Mouse (Mus musculus) embryonic facial prominence, embryonic 13.5 days (tissue): ENCODE measurements around the gene 4930518I15Rik. TPM values are rescaled to one million over a fixed set of nuclear protein-coding genes. Genes with fewer than 3 reads are reported as not detected.

Source experiments
- ATAC-seq: fragments of 200-750 bp; cut with Nextera tagmentation; 2 replicates; pipeline ENCODE4 v1.8.0; 2017; ENCODE audit warnings: low read depth; ENCODE audit not compliant: insufficient number of reproducible peaks, insufficient read depth, low FRiP score, low TSS enrichment
- H3K27ac ChIP-seq: fragments of 300-500 bp; sonication (generic); 2 replicates; pipeline ENCODE4 v1.5.1; 2015; ENCODE audit warnings: moderate library complexity, mild to moderate bottlenecking, inconsistent platforms
- H3K27me3 ChIP-seq: fragments of 300-500 bp; sonication (generic); 2 replicates; pipeline ENCODE4 v1.6.1; 2015; ENCODE audit warnings: mild to moderate bottlenecking, inconsistent platforms
- H3K36me3 ChIP-seq: fragments of 300-500 bp; sonication (generic); 2 replicates; pipeline ENCODE4 v1.6.1; 2015; ENCODE audit warnings: mild to moderate bottlenecking, inconsistent platforms
- H3K4me1 ChIP-seq: fragments of 300-500 bp; sonication (generic); 2 replicates; pipeline ENCODE4 v1.6.1; 2015; ENCODE audit warnings: inconsistent platforms
- H3K4me2 ChIP-seq: fragments of 300-500 bp; sonication (generic); 2 replicates; pipeline ENCODE4 v1.6.1; 2015; ENCODE audit warnings: moderate library complexity, mild to moderate bottlenecking, inconsistent platforms
- H3K4me3 ChIP-seq: fragments of 300-500 bp; sonication (generic); 2 replicates; pipeline ENCODE4 v1.5.1; 2015; ENCODE audit warnings: mild to moderate bottlenecking, inconsistent platforms
- H3K9ac ChIP-seq: fragments of 300-500 bp; sonication (generic); 2 replicates; pipeline ENCODE4 v1.6.1; 2015; ENCODE audit warnings: mild to moderate bottlenecking, inconsistent platforms
- H3K9me3 ChIP-seq: fragments of 300-500 bp; sonication (generic); 2 replicates; pipeline ENCODE4 v1.6.1; 2016; ENCODE audit warnings: inconsistent platforms
- WGBS: fragments of 180-500 bp; shearing (Covaris S2); methylation state at CpG from one replicate; pipeline ENCODE4 v1.1.7; 2015; ENCODE audit warnings: mixed read lengths; 5-methylcytosine and 5-hydroxymethylcytosine counted together
- polyA plus RNA-seq: library from polyadenylated mRNA; unstranded; fragments of >200 nt; fragmentation: Nextera tagmentation; extraction: Ambion mirVana; gene quantifications from 2 replicates; pipeline ENCODE4 v1.2.1, GENCODE M21; 2015

Gene 4930518I15Rik
- polyA plus RNA-seq, 1 experiment from 2014 or later, result 14.6 TPM

- 91% methylated on average over 8 of the region's 8 CpGs for WGBS
- Histone ChIP-seq H3K27me3 (no peaks in the 10 kb centered on the region), H3K9me3 (no peaks in the 10 kb centered on the region), H3K4me2 (no peak overlapping the region), H3K4me3 (no peak overlapping the region), H3K27ac (no peak overlapping the region), H3K9ac (no peak overlapping the region), H3K4me1 (peaks cover 9% of the 10 kb centered on the region; the same call in 1 of the 2 replicates), H3K36me3 (peaks cover 52% of the 10 kb centered on the region)
- ATAC-seq, result no peak
Measured at GRCm38 (mm10) chr2:156874047-156874759, 16.5 kb upstream of the 4930518I15Rik start.

- no peak overlapping the region for H3K27ac ChIP-seq
- no peak overlapping the region for H3K9ac ChIP-seq
- no peak overlapping the region for H3K4me2 ChIP-seq
- H3K9me3 ChIP-seq, result no peaks in the 10 kb centered on the region
- peaks cover 9% of the 10 kb centered on the region; the same call in 1 of the 2 replicates for H3K4me1 ChIP-seq
- peaks cover 58% of the 10 kb centered on the region for H3K36me3 ChIP-seq
- H3K4me3 ChIP-seq, result no peak overlapping the region
- no peak for ATAC-seq
- WGBS, result 35% methylated on average over 5 of the region's 5 CpGs
- H3K27me3 ChIP-seq, result no peaks in the 10 kb centered on the region
Measured at GRCm38 (mm10) chr2:156873629-156874028, 15.9 kb upstream of the 4930518I15Rik start.

GRCm38 (mm10) chr2:156870519-156870918 is 12.8 kb upstream of the 4930518I15Rik start:
- Histone ChIP-seq H3K9me3 (no peaks in the 10 kb centered on the region), H3K4me2 (no peak overlapping the region), H3K27ac (no peak overlapping the region; the same call in 1 of the 2 replicates), H3K9ac (no peak overlapping the region), H3K36me3 (peaks cover 86% of the 10 kb centered on the region), H3K4me3 (no peak overlapping the region), H3K4me1 (peaks cover 6% of the 10 kb centered on the region; the same call in 1 of the 2 replicates), H3K27me3 (no peaks in the 10 kb centered on the region)
- 46% methylated on average over 6 of the region's 6 CpGs for WGBS
- no peak for ATAC-seq

GRCm38 (mm10) chr2:156869554-156869953 is 11.8 kb upstream of the 4930518I15Rik start:
- ATAC-seq, result no peak
- H3K9me3 ChIP-seq, result no peaks in the 10 kb centered on the region
- no peak overlapping the region for H3K9ac ChIP-seq
- no peak overlapping the region; the same call in 1 of the 2 replicates for H3K27ac ChIP-seq
- 88% methylated on average over 7 of the region's 7 CpGs for WGBS
- H3K4me3 ChIP-seq, result no peak overlapping the region
- no peak overlapping the region for H3K4me2 ChIP-seq
- no peaks in the 10 kb centered on the region for H3K27me3 ChIP-seq
- H3K36me3 ChIP-seq, result peaks cover 86% of the 10 kb centered on the region
- peaks cover 7% of the 10 kb centered on the region; the same call in 1 of the 2 replicates for H3K4me1 ChIP-seq

- ATAC-seq, result no peak
- H3K4me2 ChIP-seq, result no peak overlapping the region
- no peak overlapping the region for H3K9ac ChIP-seq
- peaks cover 80% of the 10 kb centered on the region for H3K36me3 ChIP-seq
- WGBS, result 82% methylated on average over 8 of the region's 8 CpGs
- no peaks in the 10 kb centered on the region for H3K27me3 ChIP-seq
- no peak overlapping the region for H3K4me3 ChIP-seq
- H3K9me3 ChIP-seq, result no peaks in the 10 kb centered on the region
- no peak overlapping the region for H3K27ac ChIP-seq
- H3K4me1 ChIP-seq, result peaks cover 12% of the 10 kb centered on the region
Measured at GRCm38 (mm10) chr2:156868994-156869393, 11.2 kb upstream of the 4930518I15Rik start.

GRCm38 (mm10) chr2:156864481-156864880 is 6.7 kb upstream of the 4930518I15Rik start:
- no peak overlapping the region for H3K27ac ChIP-seq
- peaks cover 42% of the 10 kb centered on the region for H3K36me3 ChIP-seq
- 83% methylated on average over 3 of the region's 3 CpGs for WGBS
- H3K9me3 ChIP-seq, result no peaks in the 10 kb centered on the region
- H3K4me3 ChIP-seq, result peak overlapping the region; percentile 97
- H3K4me2 ChIP-seq, result peak overlapping the region; percentile 94
- peaks cover 19% of the 10 kb centered on the region for H3K4me1 ChIP-seq
- H3K9ac ChIP-seq, result no peak overlapping the region
- no peaks in the 10 kb centered on the region for H3K27me3 ChIP-seq
- ATAC-seq, result no peak

- Histone ChIP-seq H3K4me3 (peak overlapping the region; percentile 97), H3K4me1 (peaks cover 26% of the 10 kb centered on the region), H3K36me3 (peaks cover 34% of the 10 kb centered on the region), H3K9me3 (no peaks in the 10 kb centered on the region), H3K27ac (peak overlapping the region; percentile 94), H3K9ac (peak overlapping the region; percentile 98), H3K27me3 (no peaks in the 10 kb centered on the region), H3K4me2 (peak overlapping the region; percentile 94)
- no peak for ATAC-seq
- WGBS, result 2% methylated on average over 28 of the region's 28 CpGs
Measured at GRCm38 (mm10) chr2:156863487-156864160, 5.9 kb upstream of the 4930518I15Rik start.

GRCm38 (mm10) chr2:156862772-156863486 is 5.2 kb upstream of the 4930518I15Rik start, which contains the start of gene Rab5if:
Rab5if (plus strand) TSS chr2:156863128.
- Histone ChIP-seq H3K4me3 (peak within 1 kb of the TSS; percentile 97), H3K27me3 (no peaks in the 10 kb centered on the region), H3K4me2 (peak within 1 kb of the TSS; percentile 94), H3K27ac (peak within 1 kb of the TSS; percentile 94), H3K9me3 (no peaks in the 10 kb centered on the region), H3K9ac (peak within 1 kb of the TSS; percentile 98), H3K4me1 (peaks cover 31% of the 10 kb centered on the region), H3K36me3 (peaks cover 35% of the 10 kb centered on the region)
- under 1% methylated on average over 91 of the region's 98 CpGs for WGBS
- ATAC-seq, result peak; percentile 94

- Histone ChIP-seq H3K4me2 (peak overlapping the region; percentile 94), H3K27ac (peak overlapping the region; percentile 94), H3K4me3 (peak overlapping the region; percentile 97), H3K9me3 (no peaks in the 10 kb centered on the region), H3K9ac (peak overlapping the region; percentile 98), H3K27me3 (no peaks in the 10 kb centered on the region), H3K4me1 (peaks cover 31% of the 10 kb centered on the region), H3K36me3 (peaks cover 29% of the 10 kb centered on the region)
- ATAC-seq, result no peak
- WGBS, result under 1% methylated on average over 19 of the region's 19 CpGs
Measured at GRCm38 (mm10) chr2:156862041-156862717, 4.4 kb upstream of the 4930518I15Rik start.

GRCm38 (mm10) chr2:156858671-156859070 is 925 bp upstream of the 4930518I15Rik start:
- Histone ChIP-seq H3K4me3 (no peak overlapping the region), H3K9me3 (no peaks in the 10 kb centered on the region), H3K27ac (peak overlapping the region; percentile 57; the same call in 1 of the 2 replicates), H3K4me2 (no peak overlapping the region), H3K36me3 (peaks cover 26% of the 10 kb centered on the region), H3K9ac (no peak overlapping the region), H3K27me3 (no peaks in the 10 kb centered on the region), H3K4me1 (peaks cover 27% of the 10 kb centered on the region)
- 61% methylated on average over 7 of the region's 7 CpGs for WGBS
- no peak for ATAC-seq

- Histone ChIP-seq H3K9ac (no peak overlapping the region), H3K27ac (0 out of 2 replicates have a peak overlapping the region, but pooled peaks have one; percentile 13), H3K9me3 (no peaks in the 10 kb centered on the region), H3K4me3 (no peak overlapping the region), H3K4me2 (no peak overlapping the region), H3K36me3 (peaks cover 31% of the 10 kb centered on the region), H3K4me1 (peaks cover 26% of the 10 kb centered on the region), H3K27me3 (no peaks in the 10 kb centered on the region)
- 59% methylated on average over 3 of the region's 3 CpGs for WGBS
- no peak for ATAC-seq
Measured at GRCm38 (mm10) chr2:156857385-156857791, 358 bp downstream of the 4930518I15Rik start.
